Mouse (Mus musculus) midbrain, postnatal 0 days (tissue): ENCODE measurements around the gene Glycam1. TPM values are rescaled to one million over a fixed set of nuclear protein-coding genes. Genes with fewer than 3 reads are reported as not detected.

Source experiments
- ATAC-seq: fragments of 200-750 bp; cut with Nextera tagmentation; 2 replicates; pipeline ENCODE4 v1.8.0; 2017; ENCODE audit warnings: moderate number of reproducible peaks, mild to moderate bottlenecking, moderate TSS enrichment, moderate library complexity; ENCODE audit not compliant: low FRiP score
- DNase-seq: peaks from one replicate; pipeline ENCODE4 v3.0.0-alpha.2; 2015; ENCODE audit warnings: low spot score
- H3K27ac ChIP-seq: fragments of 300-500 bp; sonication (generic); 2 replicates; pipeline ENCODE4 v1.5.1; 2014; ENCODE audit warnings: low read depth, mild to moderate bottlenecking, low read length, mixed read lengths
- H3K27me3 ChIP-seq: fragments of 300-500 bp; sonication (generic); 2 replicates; pipeline ENCODE4 v1.6.1; 2014; ENCODE audit warnings: low read length, control low read depth, mixed read lengths; ENCODE audit not compliant: insufficient read depth
- H3K36me3 ChIP-seq: fragments of 300-500 bp; sonication (generic); 2 replicates; pipeline ENCODE4 v1.6.1; 2014; ENCODE audit warnings: low read length, control low read depth, mixed read lengths; ENCODE audit not compliant: insufficient read depth
- H3K4me1 ChIP-seq: fragments of 300-500 bp; sonication (generic); 2 replicates; pipeline ENCODE4 v1.6.1; 2014; ENCODE audit warnings: mild to moderate bottlenecking, control low read depth, antibody characterized with exemption, low read length, mixed read lengths; ENCODE audit not compliant: insufficient read depth
- H3K4me2 ChIP-seq: fragments of 300-500 bp; sonication (generic); 2 replicates; pipeline ENCODE4 v1.6.1; 2014; ENCODE audit warnings: low read depth, mild to moderate bottlenecking, low read length, mixed read lengths; ENCODE audit not compliant: poor library complexity, severe bottlenecking
- H3K4me3 ChIP-seq: fragments of 300-500 bp; sonication (generic); 2 replicates; pipeline ENCODE4 v1.5.1; 2014; ENCODE audit warnings: low read depth, mild to moderate bottlenecking, low read length, moderate library complexity
- H3K9ac ChIP-seq: fragments of 300-500 bp; sonication (generic); replicated peaks from 2 replicates; pipeline ENCODE4 v1.6.1; 2014; ENCODE audit warnings: mild to moderate bottlenecking, low read length, moderate library complexity, mixed read lengths; ENCODE audit not compliant: poor library complexity, severe bottlenecking
- H3K9me3 ChIP-seq: fragments of 300-500 bp; sonication (generic); 2 replicates; pipeline ENCODE4 v1.6.1; 2016; ENCODE audit warnings: low read length, control low read depth
- CTCF ChIP-seq: IDR thresholded peaks from 2 replicates; pipeline ENCODE4 v1.5.1; 2016; ENCODE audit warnings: antibody characterized with exemption, mild to moderate bottlenecking
- WGBS: fragments of 180-500 bp; shearing (Covaris S2); extraction: QIAGEN DNeasy Blood & Tissue Kit; methylation state at CpG from one replicate; pipeline ENCODE4 v1.1.7; 2014; 5-methylcytosine and 5-hydroxymethylcytosine counted together
- polyA plus RNA-seq: library from polyadenylated mRNA; unstranded; fragments of >200 nt; fragmentation: Nextera tagmentation; extraction: Ambion mirVana; gene quantifications from 2 replicates; pipeline ENCODE4 v1.2.1, GENCODE M21; 2015
- total RNA-seq: library from RNA; depleted of rRNA; stranded (reverse); fragments of >200 nt; gene quantifications from 2 replicates; pipeline ENCODE4 v1.2.3, GENCODE M21; 2014

Gene Glycam1
- total and polyA plus RNA-seq, 2 experiments from 2014 or later, result not detected

- Histone ChIP-seq H3K36me3 (no peaks in the 10 kb centered on the region), H3K4me2 (no peak overlapping the region), H3K27me3 (no peaks in the 10 kb centered on the region), H3K9me3 (no peaks in the 10 kb centered on the region), H3K4me1 (no peaks in the 10 kb centered on the region), H3K4me3 (no peak overlapping the region), H3K27ac (no peak overlapping the region), H3K9ac (no peak overlapping the region)
- TF ChIP-seq CTCF, result no peak
- ATAC-seq, result no peak
- DNase-seq, result no peak
- 65% methylated on average over 1 of the region's 1 CpGs for WGBS
Measured at GRCm38 (mm10) chr15:103551053-103551452, 13.8 kb downstream of the Glycam1 start.

DNA sequence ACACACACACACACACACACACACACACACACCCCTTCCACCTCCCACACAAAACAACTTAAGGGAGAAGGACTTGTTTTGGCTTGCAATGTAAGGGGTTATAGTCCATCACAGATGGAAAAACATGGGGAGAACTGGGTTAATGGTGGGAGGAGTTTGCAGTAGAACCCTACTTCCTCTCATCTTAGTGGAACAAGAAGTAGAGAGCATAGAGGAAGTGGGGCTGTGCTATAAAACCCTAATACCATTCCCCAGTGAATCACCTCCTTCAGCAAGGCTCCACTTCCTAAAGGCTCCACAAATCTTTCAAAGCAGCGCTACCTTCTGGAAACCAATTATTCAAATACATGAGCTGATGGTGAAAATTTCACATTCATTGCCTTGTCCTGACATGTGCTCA is 15.4 kb downstream of the Glycam1 start:
- Histone ChIP-seq H3K36me3 (no peaks in the 10 kb centered on the region), H3K9ac (no peak overlapping the region), H3K27ac (no peak overlapping the region), H3K9me3 (no peaks in the 10 kb centered on the region), H3K27me3 (no peaks in the 10 kb centered on the region), H3K4me3 (no peak overlapping the region), H3K4me2 (no peak overlapping the region), H3K4me1 (no peaks in the 10 kb centered on the region)
- DNase-seq (no peak), ATAC-seq (no peak)
- 91% methylated on average over 1 of the region's 1 CpGs for WGBS
- no peak for TF ChIP-seq CTCF

DNA sequence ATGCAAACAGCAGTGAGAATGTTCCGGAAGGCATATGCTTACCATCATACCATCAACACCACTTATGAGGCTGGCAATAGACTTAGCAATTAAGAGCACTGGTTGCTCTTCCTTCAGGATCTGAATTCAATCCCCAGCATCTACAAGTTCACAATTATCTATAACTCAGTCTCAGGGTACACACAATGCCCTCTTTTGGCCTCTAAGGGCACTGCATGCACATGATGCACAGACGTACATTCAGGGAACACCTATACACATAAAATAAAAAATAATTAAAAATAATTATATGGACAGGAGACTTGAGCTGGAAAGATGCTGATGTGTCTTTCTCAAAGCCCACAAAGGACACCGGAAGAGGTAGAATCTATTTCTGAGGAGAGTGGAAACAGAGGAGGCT is 16.9 kb downstream of the Glycam1 start:
- peak; percentile 18; the same call in 1 of the 2 replicates for TF ChIP-seq CTCF
- Histone ChIP-seq H3K4me1 (no peaks in the 10 kb centered on the region), H3K4me2 (no peak overlapping the region), H3K9ac (no peak overlapping the region), H3K4me3 (no peak overlapping the region), H3K27me3 (no peaks in the 10 kb centered on the region), H3K36me3 (no peaks in the 10 kb centered on the region), H3K27ac (no peak overlapping the region), H3K9me3 (no peaks in the 10 kb centered on the region)
- 87% methylated on average over 3 of the region's 3 CpGs for WGBS
- ATAC-seq (no peak), DNase-seq (no peak)

- Histone ChIP-seq H3K9me3 (no peaks in the 10 kb centered on the region), H3K4me3 (no peak overlapping the region), H3K27me3 (no peaks in the 10 kb centered on the region), H3K36me3 (no peaks in the 10 kb centered on the region), H3K27ac (no peak overlapping the region), H3K9ac (no peak overlapping the region), H3K4me1 (no peaks in the 10 kb centered on the region), H3K4me2 (no peak overlapping the region)
- ATAC-seq (no peak), DNase-seq (no peak)
- TF ChIP-seq CTCF, result no peak
Measured at GRCm38 (mm10) chr15:103542526-103542925, 22.4 kb downstream of the Glycam1 start.

DNA sequence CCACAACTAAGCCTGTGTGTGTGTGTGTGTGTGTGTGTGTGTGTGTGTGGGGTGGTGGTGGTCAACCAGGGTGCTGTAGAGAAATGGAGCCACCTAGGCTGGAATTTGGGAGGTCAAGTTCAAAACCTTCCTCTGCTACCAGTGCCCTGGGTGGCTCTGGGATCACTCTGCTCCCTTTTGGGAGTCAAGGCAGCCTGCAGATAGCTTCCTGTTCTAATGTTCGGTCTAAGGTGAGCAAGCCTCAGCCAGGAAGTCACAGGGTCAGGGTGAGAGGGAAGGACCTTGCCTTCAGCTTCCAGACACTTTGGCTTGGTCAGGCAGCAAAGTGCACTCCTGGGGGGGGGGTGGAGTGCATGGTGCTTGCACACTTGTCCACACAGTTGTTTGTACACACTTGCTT is 24.2 kb downstream of the Glycam1 start:
- Histone ChIP-seq H3K27me3 (no peaks in the 10 kb centered on the region), H3K27ac (no peak overlapping the region), H3K4me2 (no peak overlapping the region), H3K4me1 (peaks cover 3% of the 10 kb centered on the region; the same call in 1 of the 2 replicates), H3K9me3 (no peaks in the 10 kb centered on the region), H3K36me3 (no peaks in the 10 kb centered on the region), H3K9ac (no peak overlapping the region), H3K4me3 (no peak overlapping the region)
- no peak for TF ChIP-seq CTCF
- no peak for ATAC-seq
- no peak for DNase-seq
- WGBS, result 86% methylated on average over 1 of the region's 1 CpGs

- Histone ChIP-seq H3K36me3 (0 out of 2 replicates have a peak, but pooled peaks cover 3% of the 10 kb centered on the region), H3K4me2 (no peak overlapping the region), H3K27me3 (no peaks in the 10 kb centered on the region), H3K4me3 (no peak overlapping the region), H3K4me1 (peaks cover 3% of the 10 kb centered on the region; the same call in 1 of the 2 replicates), H3K9ac (no peak overlapping the region), H3K27ac (no peak overlapping the region), H3K9me3 (no peaks in the 10 kb centered on the region)
- ATAC-seq, result no peak
- no peak for DNase-seq
- 66% methylated on average over 2 of the region's 2 CpGs for WGBS
- TF ChIP-seq CTCF, result no peak
Measured at GRCm38 (mm10) chr15:103539259-103539658, 25.6 kb downstream of the Glycam1 start.
